ENCODE assay signal across 9 mouse cellular contexts in the genomic region with DNA sequence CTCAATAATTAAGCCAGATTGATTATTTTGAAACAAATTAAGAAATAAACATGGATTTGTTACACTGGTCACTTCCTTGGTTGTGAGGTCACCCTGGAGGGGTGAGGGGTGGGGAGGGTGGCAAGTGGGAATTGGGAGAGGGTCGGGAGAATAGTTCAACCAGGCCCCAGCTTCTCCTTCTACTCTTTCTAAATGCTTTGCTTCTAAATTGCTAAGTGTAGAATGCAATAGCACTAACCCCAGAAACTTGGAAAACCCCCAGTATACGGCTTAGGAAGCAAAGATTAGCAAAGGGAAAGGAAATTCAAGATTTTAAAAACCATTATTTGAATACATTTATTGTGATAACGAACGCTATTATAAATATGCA. TPM values are rescaled to one million over a fixed set of nuclear protein-coding genes. Genes with fewer than 3 reads are reported as not detected.
DNase-seq lines count a peak whose midpoint lies in the region; ATAC-seq and TF ChIP-seq lines count a peak whose summit lies in the region.
"Had no signal": no experiment of that assay in that cellular context is flagged by ENCODE, and none has a peak within 500 bp of the region (broad histone marks: within the 10 kb centered on the region; RNA-seq: fewer than 3 reads in every experiment).

No protein-coding gene starts in this region.

- no peaks in the 10 kb centered on the region for H3K27me3 ChIP-seq in lung, embryonic 14.5 days (ENCODE audit: insufficient read depth, low read length)
- H3K27me3 ChIP-seq in hindbrain, embryonic 16.5 days (replicated peaks; ENCODE audit: control insufficient read depth, insufficient read depth, low read length) = no peaks in the 10 kb centered on the region
- H3K27me3 ChIP-seq in neural tube, embryonic 14.5 days (ENCODE audit: control insufficient read depth, insufficient read depth, low read length) = no peaks in the 10 kb centered on the region

- no peak for ATAC-seq in lung, embryonic 14.5 days (ENCODE audit: insufficient read depth)
- no peak for ATAC-seq in hindbrain, embryonic 16.5 days
- no peak for ATAC-seq in neural tube, embryonic 14.5 days (ENCODE audit: low read depth)
- no peak for ATAC-seq in inflammation-experienced regulatory T-cells, adult 6 months

- H3K4me2 ChIP-seq in lung, embryonic 14.5 days = peak overlapping the region; percentile 85
- peak overlapping the region; percentile 64 for H3K4me2 ChIP-seq in hindbrain, embryonic 16.5 days (ENCODE audit: low read length)
- H3K4me2 ChIP-seq in neural tube, embryonic 14.5 days (ENCODE audit: low read depth, low read length) = peak overlapping the region; percentile 76

- no peaks in the 10 kb centered on the region for H3K9me3 ChIP-seq in lung, embryonic 14.5 days (ENCODE audit: low read depth, low read length)
- H3K9me3 ChIP-seq in hindbrain, embryonic 16.5 days (ENCODE audit: control insufficient read depth, low read length) = no peaks in the 10 kb centered on the region
- H3K9me3 ChIP-seq in neural tube, embryonic 14.5 days (ENCODE audit: control insufficient read depth, low read length) = no peaks in the 10 kb centered on the region

- no peak overlapping the region for H3K27ac ChIP-seq in lung, embryonic 14.5 days (ENCODE audit: low read depth)
- no peak overlapping the region for H3K27ac ChIP-seq in hindbrain, embryonic 16.5 days (ENCODE audit: low read depth, low read length)
- H3K27ac ChIP-seq in neural tube, embryonic 14.5 days (ENCODE audit: low read depth, low read length) = no peak overlapping the region

- peak overlapping the region; percentile 86 for H3K4me3 ChIP-seq in lung, embryonic 14.5 days (ENCODE audit: low read depth, low read length)
- H3K4me3 ChIP-seq in hindbrain, embryonic 16.5 days (ENCODE audit: low read length) = 0 out of 2 replicates have a peak overlapping the region, but pooled peaks have one; percentile 68
- peak overlapping the region; percentile 51; the same call in 1 of the 2 replicates for H3K4me3 ChIP-seq in neural tube, embryonic 14.5 days (ENCODE audit: low read depth, low read length)

- DNase-seq in adrenal gland, adult (ENCODE audit: inconsistent age in 2 of 2, low spot score in 1 of 2) = peak; percentile 29 to 48
- no peak for DNase-seq in adrenal gland, postnatal 36 days
- no peak for DNase-seq in lung, embryonic 14.5 days
- DNase-seq in lung, postnatal 36 days = no peak
- DNase-seq in cerebellum, adult 11 months = no peak
- DNase-seq: adrenal gland, adult 2 months had no signal

- 59% methylated on average over 4 of the region's 4 CpGs for WGBS in lung, embryonic 14.5 days
- 74% methylated on average over 4 of the region's 4 CpGs for WGBS in hindbrain, embryonic 16.5 days
- whole genome bisulfite sequencing in neural tube, embryonic 14.5 days = 77% methylated on average over 4 of the region's 4 CpGs

- 0 out of 2 replicates have a peak, but pooled peaks cover 2% of the 10 kb centered on the region for H3K4me1 ChIP-seq in lung, embryonic 14.5 days (ENCODE audit: insufficient read depth)
- H3K4me1 ChIP-seq in hindbrain, embryonic 16.5 days (ENCODE audit: control insufficient read depth, insufficient read depth, low read depth, low read length) = peaks cover 7% of the 10 kb centered on the region
- no peaks in the 10 kb centered on the region for H3K4me1 ChIP-seq in neural tube, embryonic 14.5 days (ENCODE audit: control insufficient read depth, insufficient read depth, low read length)

- H3K36me3 ChIP-seq in lung, embryonic 14.5 days (ENCODE audit: insufficient read depth) = peaks cover 19% of the 10 kb centered on the region
- no peaks in the 10 kb centered on the region for H3K36me3 ChIP-seq in hindbrain, embryonic 16.5 days (ENCODE audit: control insufficient read depth, insufficient read depth, low read length)
- H3K36me3 ChIP-seq in neural tube, embryonic 14.5 days (ENCODE audit: control insufficient read depth, insufficient read depth, low read length) = no peaks in the 10 kb centered on the region

- no peak for TF ChIP-seq CTCF in lung, embryonic 14.5 days (IDR thresholded peaks at IDR 0.05; ENCODE audit: low read depth)

- peak overlapping the region; percentile 96 for H3K9ac ChIP-seq in lung, embryonic 14.5 days
- no peak overlapping the region for H3K9ac ChIP-seq in hindbrain, embryonic 16.5 days (ENCODE audit: low read depth, low read length)
- H3K9ac ChIP-seq in neural tube, embryonic 14.5 days (replicated peaks; ENCODE audit: low read depth, low read length) = no peak overlapping the region

RNA-seq across cellular contexts. Expression of a gene that starts 3.3 kb away (rescaled TPM):
- total RNA-seq in adrenal gland, postnatal 36 days (2021) = 100 to 1,000 TPM; 145 to 309 TPM
- 67.1 and 71.5 TPM in 2 replicates for polyA plus RNA-seq in lung, embryonic 14.5 days (2014; fragmentation: Nextera tagmentation; extraction: Ambion mirVana)
- 62.9 and 63.7 TPM in 2 replicates for polyA plus RNA-seq in hindbrain, embryonic 16.5 days (2015; fragmentation: Nextera tagmentation; extraction: Ambion mirVana)
- 25.2 and 38.7 TPM in 2 replicates for polyA plus RNA-seq in neural tube, embryonic 14.5 days (2014; fragmentation: Nextera tagmentation; extraction: Ambion mirVana)
- 10 to 100 TPM in 2 of 3 experiments, 1 to 10 TPM in 1; 7.3 to 33.5 (median 20.9) TPM for polyA plus RNA-seq in inflammation-experienced regulatory T-cells, adult 6 months (2017; shearing (Covaris generic))

Comparison
In these comparisons a context has a peak if more than half of its experiments do, and no peak if none do; other contexts are left out.
1. DNase-seq: peak in adrenal gland, adult (2 of 2); none in adrenal gland, postnatal 36 days (0 of 2), lung, embryonic 14.5 days (single experiment), lung, postnatal 36 days (single experiment) and cerebellum, adult 11 months (single experiment).
2. Peak in every context shown above with its lines, with median percentiles within 50 percentile points of each other: H3K4me2 ChIP-seq and H3K4me3 ChIP-seq.